Mouse (Mus musculus): Measurements from ENCODE around the gene Snx18. TPM values are rescaled to one million over a fixed set of nuclear protein-coding genes. Genes with fewer than 3 reads are reported as not detected.

The Snx18 gene
- total RNA-seq, 2 experiments from 2014 or later, result 20.1 to 25.7 TPM

GRCm38 (mm10) chr13:113615971-113616671 lies 2.2 kb downstream of the Snx18 start:
- DNase-seq, result no peak

- DNase-seq, result no peak
These were observed 2.8 kb downstream of the Snx18 start for GRCm38 (mm10) chr13:113615546-113615941.

GRCm38 (mm10) chr13:113614635-113615545 lies 3.5 kb downstream of the Snx18 start:
- peak; percentile 77 for DNase-seq

- DNase-seq, result no peak
These were observed 4.5 kb downstream of the Snx18 start for GRCm38 (mm10) chr13:113613882-113614281.

GRCm38 (mm10) chr13:113613341-113613740 lies 5.0 kb downstream of the Snx18 start:
- DNase-seq, result no peak

GRCm38 (mm10) chr13:113612141-113612950 lies 6.0 kb downstream of the Snx18 start:
- peak; percentile 40 for DNase-seq

GRCm38 (mm10) chr13:113610732-113611500 lies 7.4 kb downstream of the Snx18 start:
- DNase-seq, result no peak

- DNase-seq, result no peak
These were observed 8.9 kb downstream of the Snx18 start for GRCm38 (mm10) chr13:113609429-113609828.

- DNase-seq, result no peak
These were observed 10.5 kb downstream of the Snx18 start for GRCm38 (mm10) chr13:113607821-113608220.

GRCm38 (mm10) chr13:113607371-113607770 lies 11.0 kb downstream of the Snx18 start:
- no peak for DNase-seq

- DNase-seq, result no peak
These were observed 11.5 kb downstream of the Snx18 start for GRCm38 (mm10) chr13:113606741-113607358.

- DNase-seq, result no peak
These were observed 12.2 kb downstream of the Snx18 start for GRCm38 (mm10) chr13:113606131-113606530.

GRCm38 (mm10) chr13:113605693-113606092 lies 12.7 kb downstream of the Snx18 start:
- no peak for DNase-seq

- no peak for DNase-seq
These were observed 14.0 kb downstream of the Snx18 start for GRCm38 (mm10) chr13:113604321-113604720.

- no peak for DNase-seq
These were observed 15.5 kb downstream of the Snx18 start for GRCm38 (mm10) chr13:113602882-113603342.

GRCm38 (mm10) chr13:113601831-113602604 lies 16.3 kb downstream of the Snx18 start:
- DNase-seq, result no peak

GRCm38 (mm10) chr13:113600531-113601463 lies 17.6 kb downstream of the Snx18 start:
- no peak for DNase-seq

- no peak for DNase-seq
These were observed 18.4 kb downstream of the Snx18 start for GRCm38 (mm10) chr13:113599701-113600530.

Data from gastrocnemius, postnatal 10 days (tissue).